ENCODE assay signal across 24 mouse cellular contexts in the genomic region with DNA sequence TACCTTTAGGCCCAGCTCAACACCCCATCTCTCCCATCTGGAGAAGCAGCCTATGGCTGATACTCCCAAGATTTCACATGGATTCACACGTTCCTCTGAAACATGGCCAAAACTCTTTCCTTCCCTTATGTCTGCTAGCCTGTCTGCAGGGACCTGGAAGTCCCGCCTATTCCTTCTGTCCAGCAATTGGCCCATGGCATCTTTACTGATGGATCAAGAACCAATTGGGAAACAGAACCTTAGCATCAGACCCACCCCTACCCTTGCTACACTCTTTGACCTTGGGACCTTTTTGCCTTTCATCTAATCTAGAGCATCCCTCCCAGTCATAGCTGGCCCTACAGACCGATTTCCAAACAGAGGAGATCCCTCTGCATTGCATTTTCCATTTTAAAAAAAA.
"Had no signal": no experiment of that assay in that cellular context is flagged by ENCODE, and none has a peak within 500 bp of the region (broad histone marks: within the 10 kb centered on the region; RNA-seq: fewer than 3 reads in every experiment).

No protein-coding gene starts in this region.

- DNase-seq: gastrocnemius, postnatal 14 days; gastrocnemius, postnatal 36 days; heart, adult 11 months; heart, adult 2 months; heart, postnatal 14 days; heart, postnatal 36 days; kidney, adult 18-20 months; kidney, adult 8-10 months; kidney, postnatal 10 days; kidney, postnatal 25 days; kidney, postnatal 4 days had no signal

- ATAC-seq: inflammation-experienced regulatory T-cells, adult 6 months; intestine, embryonic 15.5 days; intestine, postnatal 0 days had no signal

- H3K4me1 ChIP-seq: heart, embryonic 13.5 days; heart, embryonic 15.5 days; hindbrain, embryonic 13.5 days; hindbrain, embryonic 15.5 days; intestine, embryonic 15.5 days; limb, embryonic 13.5 days; limb, embryonic 15.5 days had no signal

- H3K4me3 ChIP-seq: heart, adult 2 months; heart, embryonic 13.5 days; heart, embryonic 15.5 days; hindbrain, embryonic 13.5 days; hindbrain, embryonic 15.5 days; intestine, embryonic 15.5 days; layer of hippocampus, adult 2 months; left cerebral cortex, adult 2 months; limb, embryonic 13.5 days; limb, embryonic 15.5 days had no signal

- H3K27ac ChIP-seq: heart, adult 2 months; heart, embryonic 13.5 days; heart, embryonic 15.5 days; hindbrain, embryonic 13.5 days; hindbrain, embryonic 15.5 days; intestine, embryonic 15.5 days; layer of hippocampus, adult 2 months; left cerebral cortex, adult 2 months; limb, embryonic 13.5 days; limb, embryonic 15.5 days had no signal

- H3K27me3 ChIP-seq: heart, embryonic 13.5 days; hindbrain, embryonic 13.5 days; hindbrain, embryonic 15.5 days; intestine, embryonic 15.5 days; limb, embryonic 13.5 days; limb, embryonic 15.5 days had no signal

- H3K9me3 ChIP-seq: heart, embryonic 13.5 days; heart, embryonic 15.5 days; hindbrain, embryonic 13.5 days; hindbrain, embryonic 15.5 days; intestine, embryonic 15.5 days; limb, embryonic 13.5 days; limb, embryonic 15.5 days had no signal

- H3K36me3 ChIP-seq: heart, embryonic 13.5 days; heart, embryonic 15.5 days; hindbrain, embryonic 13.5 days; hindbrain, embryonic 15.5 days; intestine, embryonic 15.5 days; limb, embryonic 13.5 days; limb, embryonic 15.5 days had no signal

- H3K9ac ChIP-seq: heart, embryonic 13.5 days; heart, embryonic 15.5 days; hindbrain, embryonic 13.5 days; hindbrain, embryonic 15.5 days; intestine, embryonic 15.5 days; limb, embryonic 13.5 days; limb, embryonic 15.5 days had no signal

- H3K4me2 ChIP-seq: heart, embryonic 11.5 days; heart, embryonic 13.5 days; heart, embryonic 15.5 days; hindbrain, embryonic 13.5 days; hindbrain, embryonic 15.5 days; intestine, embryonic 15.5 days; limb, embryonic 13.5 days; limb, embryonic 15.5 days; liver, embryonic 11.5 days had no signal
